8 mouse cellular contexts compared by ENCODE assay signal in the genomic region with DNA sequence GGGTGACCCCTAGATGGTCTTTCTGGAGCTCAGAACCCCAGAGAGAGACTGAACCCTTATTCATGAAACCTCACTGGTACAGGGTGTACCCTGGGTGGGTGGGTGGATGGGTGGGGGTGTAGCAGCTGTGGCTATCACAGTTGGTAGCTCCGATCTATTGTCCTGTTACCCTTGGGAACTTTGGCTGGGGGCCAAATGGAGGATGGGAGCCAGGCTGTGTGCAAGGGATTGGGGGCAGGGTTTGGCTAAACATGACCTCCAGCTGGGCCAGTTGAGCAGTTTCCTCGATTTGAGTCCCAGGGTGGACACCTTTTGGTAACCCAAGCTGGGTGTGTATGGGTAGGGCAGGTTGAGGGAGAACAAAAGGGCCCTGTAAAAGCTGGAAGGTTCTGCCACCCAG. TPM values are rescaled to one million over a fixed set of nuclear protein-coding genes. Genes with fewer than 3 reads are reported as not detected.
DNase-seq lines count a peak whose midpoint lies in the region; ATAC-seq and TF ChIP-seq lines count a peak whose summit lies in the region.

No protein-coding gene starts in this region.

- no peak overlapping the region for H3K27ac ChIP-seq in heart, embryonic 14.5 days (replicated peaks in 1 of 2; ENCODE audit: control insufficient read depth in 1 of 2, insufficient read depth in 1 of 2, low read depth in 2 of 2, low read length in 2 of 2)
- no peak overlapping the region for H3K27ac ChIP-seq in midbrain, postnatal 0 days (ENCODE audit: low read depth, low read length)

- ATAC-seq in heart, embryonic 14.5 days (ENCODE audit: insufficient number of reproducible peaks, insufficient read depth, low FRiP score, low read depth), result no peak
- no peak for ATAC-seq in midbrain, postnatal 0 days (ENCODE audit: low FRiP score)
- no peak for ATAC-seq in monocyte, adult 5-6 weeks (replicated peaks; ENCODE audit: insufficient number of reproducible peaks, low FRiP score, low TSS enrichment, poor library complexity, severe bottlenecking)
- no peak for ATAC-seq in activated CD4-positive, CD25-positive, alpha-beta regulatory T cell, adult 4 months

- H3K4me3 ChIP-seq in heart, embryonic 14.5 days (ENCODE audit: control insufficient read depth in 1 of 2, insufficient read depth in 1 of 2, low read depth in 1 of 2, low read length in 2 of 2), result no peak overlapping the region
- no peak overlapping the region for H3K4me3 ChIP-seq in midbrain, postnatal 0 days (ENCODE audit: low read depth, low read length)

- intact Hi-C loops in left cerebral cortex, postnatal 4 days (cut with DNase I), result no loop called here

- peak; percentile 87 for DNase-seq in left cerebral cortex, postnatal 4 days
- no peak for DNase-seq in left cerebral cortex, adult 11 months (ENCODE audit: low spot score)
- peak; percentile 80 for DNase-seq in cerebellum, adult 8-10 months
- DNase-seq in kidney, postnatal 14 days, result peak; percentile 77
- peak; percentile 36 for DNase-seq in midbrain, postnatal 0 days (ENCODE audit: low spot score)

- 0 out of 2 replicates have a peak overlapping the region, but pooled peaks have one; percentile 2 for H3K9ac ChIP-seq in heart, embryonic 14.5 days (ENCODE audit: low read length)
- peak overlapping the region; percentile 26; the same call in 1 of the 2 replicates for H3K9ac ChIP-seq in midbrain, postnatal 0 days (replicated peaks; ENCODE audit: low read length, poor library complexity, severe bottlenecking)

- H3K36me3 ChIP-seq in heart, embryonic 14.5 days (ENCODE audit: control insufficient read depth, insufficient read depth, low read length), result peaks cover 30% of the 10 kb centered on the region
- H3K36me3 ChIP-seq in midbrain, postnatal 0 days (ENCODE audit: insufficient read depth, low read length), result peaks cover 28% of the 10 kb centered on the region

- H3K27me3 ChIP-seq in heart, embryonic 14.5 days (ENCODE audit: control insufficient read depth, insufficient read depth, low read length), result peaks cover 8% of the 10 kb centered on the region
- peaks cover 3% of the 10 kb centered on the region; the same call in 1 of the 2 replicates for H3K27me3 ChIP-seq in midbrain, postnatal 0 days (ENCODE audit: insufficient read depth, low read length)

- 17% methylated on average over 2 of the region's 2 CpGs for WGBS in heart, embryonic 14.5 days
- WGBS in midbrain, postnatal 0 days, result 30% methylated on average over 2 of the region's 2 CpGs

- H3K4me1 ChIP-seq in heart, embryonic 14.5 days (ENCODE audit: control insufficient read depth in 2 of 2, insufficient read depth in 2 of 2, low read length in 2 of 2), result peaks cover 30 to 44% of the 10 kb centered on the region in 2 experiments
- peaks cover 47% of the 10 kb centered on the region for H3K4me1 ChIP-seq in midbrain, postnatal 0 days (ENCODE audit: insufficient read depth, low read length)

- no peaks in the 10 kb centered on the region for H3K9me3 ChIP-seq in heart, embryonic 14.5 days (ENCODE audit: control insufficient read depth, low read length)
- H3K9me3 ChIP-seq in midbrain, postnatal 0 days (ENCODE audit: low read length), result no peaks in the 10 kb centered on the region

- TF ChIP-seq CTCF in midbrain, postnatal 0 days (IDR thresholded peaks at IDR 0.05), result no peak

- 0 out of 2 replicates have a peak overlapping the region, but pooled peaks have one; percentile 31 for H3K4me2 ChIP-seq in heart, embryonic 14.5 days (ENCODE audit: low read length)
- H3K4me2 ChIP-seq in midbrain, postnatal 0 days (ENCODE audit: low read depth, low read length, poor library complexity, severe bottlenecking), result peak overlapping the region; percentile 41

RNA-seq across cellular contexts. Expression of gene Tprn, which starts 4.3 kb away (rescaled TPM):
- 10 to 100 TPM; 15.4 to 16.2 TPM for total RNA-seq in left cerebral cortex, postnatal 4 days (2021)
- 2.3 and 3.1 TPM in 2 replicates for polyA plus RNA-seq in heart, embryonic 14.5 days (2014; fragmentation: Nextera tagmentation; extraction: Ambion mirVana)
- total RNA-seq in midbrain, postnatal 0 days (2014; rRNA removed), result 23.7 and 45.5 TPM in 2 replicates
- 17.8 and 18.1 TPM in 2 replicates for polyA plus RNA-seq in midbrain, postnatal 0 days (2015; fragmentation: Nextera tagmentation; extraction: Ambion mirVana)
- total RNA-seq in monocyte, adult 5-6 weeks (2017), result 7.1 to 9.2 TPM (median 8.4 TPM) in 3 replicates
- 10 to 100 TPM in 1 of 2 experiments, 1 to 10 TPM in 1; 5.5 to 12.4 TPM for polyA plus RNA-seq in activated CD4-positive, CD25-positive, alpha-beta regulatory T cell, adult 4 months (2017; shearing (Covaris generic))

RNA-seq across cellular contexts. Expression of gene Ssna1, which starts 5.5 kb away (rescaled TPM):
- 10 to 100 TPM; 72.3 to 75.7 TPM for total RNA-seq in left cerebral cortex, postnatal 4 days (2021)
- polyA plus RNA-seq in heart, embryonic 14.5 days (2014; fragmentation: Nextera tagmentation; extraction: Ambion mirVana), result 150 and 163 TPM in 2 replicates
- total RNA-seq in midbrain, postnatal 0 days (2014; rRNA removed), result 71.7 and 83.9 TPM in 2 replicates
- polyA plus RNA-seq in midbrain, postnatal 0 days (2015; fragmentation: Nextera tagmentation; extraction: Ambion mirVana), result 158 and 172 TPM in 2 replicates
- 31.8 to 50.4 TPM (median 32.4 TPM) in 3 replicates for total RNA-seq in monocyte, adult 5-6 weeks (2017)
- 100 to 1,000 TPM; 127 to 134 TPM for polyA plus RNA-seq in activated CD4-positive, CD25-positive, alpha-beta regulatory T cell, adult 4 months (2017; shearing (Covaris generic))

RNA-seq across cellular contexts. Expression of gene Anapc2, which starts 5.6 kb away (rescaled TPM):
- 100 to 1,000 TPM; 108 to 121 TPM for total RNA-seq in left cerebral cortex, postnatal 4 days (2021)
- polyA plus RNA-seq in heart, embryonic 14.5 days (2014; fragmentation: Nextera tagmentation; extraction: Ambion mirVana), result 70.2 and 71.3 TPM in 2 replicates
- 35.0 and 39.3 TPM in 2 replicates for total RNA-seq in midbrain, postnatal 0 days (2014; rRNA removed)
- 103 and 107 TPM in 2 replicates for polyA plus RNA-seq in midbrain, postnatal 0 days (2015; fragmentation: Nextera tagmentation; extraction: Ambion mirVana)
- total RNA-seq in monocyte, adult 5-6 weeks (2017), result 42.6 to 64.9 TPM (median 43.8 TPM) in 3 replicates
- polyA plus RNA-seq in activated CD4-positive, CD25-positive, alpha-beta regulatory T cell, adult 4 months (2017; shearing (Covaris generic)), result 10 to 100 TPM; 24.8 to 39.3 TPM

RNA-seq across cellular contexts. Expression of gene Tmem203, which starts 11.5 kb away (rescaled TPM):
- 10 to 100 TPM; 26.4 to 26.8 TPM for total RNA-seq in left cerebral cortex, postnatal 4 days (2021)
- 12.3 and 16.3 TPM in 2 replicates for polyA plus RNA-seq in heart, embryonic 14.5 days (2014; fragmentation: Nextera tagmentation; extraction: Ambion mirVana)
- total RNA-seq in midbrain, postnatal 0 days (2014; rRNA removed), result 34.4 and 47.8 TPM in 2 replicates
- 20.0 and 22.7 TPM in 2 replicates for polyA plus RNA-seq in midbrain, postnatal 0 days (2015; fragmentation: Nextera tagmentation; extraction: Ambion mirVana)
- total RNA-seq in monocyte, adult 5-6 weeks (2017), result 12.2 to 16.8 TPM (median 15.6 TPM) in 3 replicates
- 10 to 100 TPM; 10.8 to 13.0 TPM for polyA plus RNA-seq in activated CD4-positive, CD25-positive, alpha-beta regulatory T cell, adult 4 months (2017; shearing (Covaris generic))

RNA-seq across cellular contexts. Expression of gene AL732309.1, which starts 20.1 kb away (rescaled TPM):
- total RNA-seq in left cerebral cortex, postnatal 4 days (2021), result 1 to 10 TPM; 2.4 to 7.7 TPM
- polyA plus RNA-seq in heart, embryonic 14.5 days (2014; fragmentation: Nextera tagmentation; extraction: Ambion mirVana), result 1.8 and 2.4 TPM in 2 replicates
- 7.3 and 12.3 TPM in 2 replicates for total RNA-seq in midbrain, postnatal 0 days (2014; rRNA removed)
- 2.4 and 3.0 TPM in 2 replicates for polyA plus RNA-seq in midbrain, postnatal 0 days (2015; fragmentation: Nextera tagmentation; extraction: Ambion mirVana)
- total RNA-seq in monocyte, adult 5-6 weeks (2017), result 4.5 to 4.9 TPM in 2 of 3 replicates, not detected in the other
- polyA plus RNA-seq in activated CD4-positive, CD25-positive, alpha-beta regulatory T cell, adult 4 months (2017; shearing (Covaris generic)), result 1 to 10 TPM; 3.6 to 4.2 TPM
